Mouse (Mus musculus) neural tube, embryonic 10.5 days (tissue): ENCODE results near the gene Grid2.
A peak's percentile ranks its signal among the peaks of the same experiment; 100 is the strongest.

ENCODE experiments used
- DNase-seq: peaks from one replicate; pipeline ENCODE4 v3.0.0-alpha.2; 2017; ENCODE audit warnings: low spot score; ENCODE audit errors: extremely low spot score

Grid2 gene

GRCm38 (mm10) chr6:63609570-63609969, 353.9 kb downstream of the Grid2 start:
- no peak for DNase-seq

GRCm38 (mm10) chr6:63635970-63636369, 380.3 kb downstream of the Grid2 start:
- no peak for DNase-seq

- no peak for DNase-seq
Measured at GRCm38 (mm10) chr6:63659423-63659822, 403.7 kb downstream of the Grid2 start.

GRCm38 (mm10) chr6:63685689-63686088, 430.0 kb downstream of the Grid2 start:
- no peak for DNase-seq

DNA sequence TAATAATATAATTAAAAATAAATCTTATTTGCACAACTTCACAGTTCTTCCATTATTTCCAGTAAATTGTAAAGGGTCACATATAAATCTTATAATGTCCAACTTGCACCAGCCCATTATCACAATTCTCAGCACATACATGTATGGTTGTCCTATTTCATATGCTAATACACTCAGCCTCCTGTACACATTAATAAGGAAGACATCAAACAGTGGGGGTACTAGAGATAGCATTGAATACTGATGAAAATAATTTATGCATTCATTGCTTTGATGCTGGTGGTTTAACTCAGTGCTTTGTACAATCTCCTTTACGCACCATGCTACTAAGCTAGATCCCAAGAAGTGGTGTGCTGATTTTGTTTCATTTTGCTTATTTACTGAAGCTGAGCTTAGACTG, 446.0 kb downstream of the Grid2 start:
- DNase-seq, result no peak

DNA sequence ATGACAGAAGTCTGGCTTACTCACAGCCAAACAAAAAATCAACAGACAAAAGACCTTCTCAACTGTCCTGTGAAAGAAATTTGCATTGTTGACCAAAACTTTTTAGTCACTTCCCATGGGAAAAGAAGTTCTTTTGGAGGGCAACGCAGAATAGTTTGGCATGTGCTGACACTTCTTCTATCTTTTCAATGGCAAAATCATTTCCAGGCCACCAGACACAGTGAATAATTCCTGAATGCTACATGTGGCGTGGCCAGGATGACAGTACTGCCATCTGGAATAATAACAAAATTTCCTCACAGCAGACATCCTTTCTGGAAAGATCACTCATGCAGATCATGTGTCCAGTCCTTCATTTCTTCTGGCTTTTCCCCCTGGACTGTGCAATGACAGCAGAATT, 478.1 kb downstream of the Grid2 start:
- no peak for DNase-seq

DNA sequence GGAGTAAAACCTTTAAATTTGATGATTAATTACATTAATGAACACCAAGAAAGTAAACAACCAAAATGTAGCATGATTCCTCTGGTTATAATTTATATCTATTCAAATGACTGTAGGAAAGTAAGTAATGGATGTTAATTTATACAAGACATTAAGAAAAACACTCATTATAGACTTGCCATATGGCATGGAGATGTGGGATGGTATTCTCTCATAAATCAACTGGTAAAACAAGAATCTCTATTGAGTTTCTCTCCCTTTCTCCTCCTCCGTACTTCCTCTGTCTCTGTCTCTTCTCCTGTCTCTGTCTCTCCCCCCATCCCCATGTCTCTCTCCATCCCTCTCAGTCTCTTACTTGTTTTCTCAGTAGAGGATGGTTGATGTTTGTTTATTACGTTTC, 506.9 kb downstream of the Grid2 start:
- DNase-seq, result no peak

- DNase-seq, result no peak
Measured at GRCm38 (mm10) chr6:63794679-63795078, 539.0 kb downstream of the Grid2 start.

GRCm38 (mm10) chr6:63820236-63820635, 564.6 kb downstream of the Grid2 start:
- no peak for DNase-seq

DNA sequence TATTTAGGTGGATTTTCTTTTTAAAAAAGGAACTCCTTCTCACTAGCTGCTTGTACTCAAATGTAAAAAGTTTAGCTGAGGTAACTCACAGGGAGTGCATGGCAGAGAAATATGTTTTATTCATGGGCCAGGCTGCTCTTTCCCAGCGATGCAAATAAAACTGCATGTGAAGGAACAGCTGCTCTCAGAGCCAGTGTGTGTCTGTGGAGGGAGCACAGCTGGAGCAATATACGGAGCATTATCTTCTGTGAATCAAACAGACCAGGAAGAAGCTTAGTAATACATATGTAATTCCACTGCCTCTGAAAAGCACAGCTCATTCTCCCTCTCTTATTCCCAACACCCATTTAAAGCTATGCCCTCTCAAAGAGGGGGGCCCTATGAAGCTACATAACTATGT, 607.0 kb downstream of the Grid2 start:
- DNase-seq, result no peak

DNA sequence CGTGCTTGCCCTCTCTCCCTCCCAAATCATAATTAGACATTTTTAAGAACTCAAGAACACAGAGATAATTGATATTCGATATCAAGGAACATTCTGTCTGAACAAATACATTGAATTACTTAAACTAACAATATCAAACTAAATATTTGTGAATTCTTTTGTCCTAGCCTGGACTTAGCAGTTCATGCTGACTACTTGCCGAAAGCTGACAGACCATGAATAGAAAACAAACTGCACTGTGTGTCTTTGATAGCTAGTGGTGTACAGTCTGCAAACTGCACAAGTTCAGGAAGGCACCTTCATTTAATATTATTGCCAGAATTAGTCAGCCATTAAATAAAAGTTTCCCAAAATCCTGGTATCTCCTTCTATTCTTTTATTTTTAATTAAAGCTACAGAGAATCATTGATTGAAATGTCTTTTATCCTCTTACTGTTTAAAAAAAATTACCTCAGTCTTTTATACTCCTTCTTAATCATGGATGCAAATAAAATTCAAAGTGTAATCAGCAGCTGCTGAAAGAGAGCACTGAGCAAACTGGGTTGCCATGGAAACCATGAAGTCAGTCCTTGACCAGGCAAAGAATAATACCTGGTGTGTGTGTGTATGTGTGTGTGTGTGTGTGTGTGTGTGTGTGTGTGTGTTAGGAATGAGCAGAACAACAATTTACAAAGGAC, 621.5 kb downstream of the Grid2 start:
- DNase-seq, result no peak

DNA sequence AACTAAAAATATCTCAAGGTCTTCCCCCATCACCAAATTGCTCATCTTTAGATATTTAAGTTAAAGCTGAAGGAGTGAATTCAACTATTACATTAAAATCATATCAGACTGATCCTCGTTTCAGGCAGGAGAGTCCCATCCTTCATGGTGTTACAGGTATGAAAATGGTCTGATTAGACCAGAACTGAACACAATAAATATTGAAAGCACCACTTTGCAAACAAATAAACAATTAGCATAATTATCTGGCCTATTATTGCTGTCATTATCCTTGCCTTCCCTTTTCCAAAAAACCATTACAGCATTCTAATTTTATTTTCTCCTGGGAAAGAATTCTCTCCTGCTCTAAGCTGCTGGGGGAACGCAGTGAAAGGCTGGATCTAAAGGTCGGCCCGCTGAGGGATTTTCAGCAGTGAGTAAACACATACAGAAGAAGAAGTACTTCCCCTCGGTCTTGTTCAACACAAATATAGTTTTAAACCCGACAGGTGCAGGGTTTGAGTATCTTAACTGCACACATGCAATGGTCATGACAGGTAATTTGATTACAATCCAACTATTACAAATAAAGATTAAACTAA, 622.2 kb downstream of the Grid2 start:
- no peak for DNase-seq

DNA sequence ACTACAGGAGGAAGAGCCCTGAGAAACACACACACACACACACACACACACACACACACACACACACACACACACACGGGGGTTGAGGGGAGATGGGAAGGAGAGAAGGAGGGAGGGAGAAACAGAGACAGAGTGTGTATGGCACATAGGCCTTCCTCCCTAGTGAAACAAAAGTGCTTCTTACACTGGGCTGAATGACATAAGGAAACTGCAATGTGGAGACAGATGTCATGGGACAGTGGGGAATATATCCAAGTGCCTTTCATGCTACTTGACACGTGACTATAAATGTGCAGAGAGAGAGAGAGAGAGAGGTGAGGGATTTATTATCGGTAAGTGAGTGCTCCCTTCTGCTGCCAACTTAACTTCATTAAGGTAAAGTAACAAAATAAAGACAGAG, 639.0 kb downstream of the Grid2 start:
- no peak for DNase-seq

DNA sequence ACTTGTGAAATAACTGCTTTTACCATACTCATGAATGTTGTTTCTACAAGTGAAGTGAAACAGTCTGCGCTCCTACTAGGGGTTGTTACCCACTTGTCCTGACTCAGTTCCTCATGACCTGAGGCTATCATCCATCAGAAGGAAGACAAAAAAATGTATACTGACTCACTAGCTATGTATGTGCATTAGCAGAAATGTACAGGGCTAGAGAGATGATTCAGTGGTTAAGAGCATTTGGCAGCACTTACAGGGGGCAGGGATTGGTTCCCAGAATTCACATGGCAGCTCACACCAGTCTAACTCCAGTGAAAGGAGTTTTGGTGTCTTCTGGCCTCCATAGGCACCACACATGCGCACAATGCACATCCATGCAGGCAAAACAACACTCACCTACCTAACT, 642.5 kb downstream of the Grid2 start:
- DNase-seq, result no peak

DNA sequence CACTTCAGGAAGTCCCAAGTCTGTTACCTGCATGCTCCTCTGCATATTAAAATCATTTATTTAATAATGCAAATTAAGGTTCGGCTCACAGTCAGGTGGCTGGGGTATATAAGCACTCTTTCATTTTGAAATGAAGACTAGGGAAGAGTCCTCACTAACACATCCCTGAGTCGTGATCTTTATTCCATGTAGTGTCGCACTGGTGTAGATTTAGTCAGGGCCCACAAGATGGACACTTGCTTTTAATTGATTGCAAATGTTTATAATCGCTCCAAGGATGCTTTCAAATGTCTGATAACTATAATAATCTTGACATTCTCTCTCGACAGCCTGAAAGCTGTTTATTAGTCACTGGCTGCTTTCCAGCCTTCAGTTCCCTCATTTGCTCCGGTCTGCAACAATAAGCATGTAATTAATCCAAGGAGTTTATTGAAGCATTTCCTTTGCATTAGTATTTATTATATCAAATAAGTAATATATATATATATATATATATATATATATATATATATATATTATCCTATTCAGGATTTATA, 661.4 kb downstream of the Grid2 start:
- DNase-seq, result no peak

DNA sequence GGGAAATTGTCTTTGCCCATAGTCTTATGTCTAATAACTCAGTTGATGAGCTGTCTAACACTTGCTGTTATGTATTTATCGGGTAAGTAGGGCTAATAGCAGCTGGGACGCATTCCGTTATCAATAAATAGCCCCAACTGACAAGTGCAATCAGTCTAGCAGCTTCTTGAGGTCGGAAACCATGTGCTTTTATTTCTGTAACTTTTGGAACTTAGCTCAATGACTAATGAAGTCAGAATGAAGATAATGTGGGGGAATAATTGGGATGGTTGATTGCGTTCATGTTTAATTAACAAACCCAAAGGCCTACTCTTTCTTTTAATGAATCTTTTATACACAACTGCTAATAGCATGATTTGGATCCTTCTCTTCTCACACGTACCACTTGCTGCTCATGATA, 666.3 kb downstream of the Grid2 start:
- DNase-seq, result no peak

DNA sequence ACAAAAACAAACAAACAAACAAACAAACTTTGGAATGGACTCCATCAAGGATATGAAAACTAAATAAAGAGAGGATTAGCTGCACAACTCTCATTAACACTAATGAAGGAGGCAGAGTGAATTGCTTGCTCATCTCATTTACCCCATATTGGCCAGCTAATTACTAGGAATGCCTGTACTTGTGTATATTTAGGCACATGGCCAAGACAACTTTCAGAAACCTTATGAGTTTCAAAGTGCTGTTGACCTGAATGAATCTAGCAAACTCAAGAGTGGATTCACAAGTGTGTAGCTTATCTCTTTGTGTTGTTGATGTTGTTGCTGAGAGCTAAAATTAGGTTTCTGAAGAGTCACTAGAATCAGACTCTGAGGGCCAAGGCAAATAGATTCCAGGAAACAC, 675.5 kb downstream of the Grid2 start:
- no peak for DNase-seq

GRCm38 (mm10) chr6:63946721-63947120, 691.0 kb downstream of the Grid2 start:
- no peak for DNase-seq

- DNase-seq, result peak; percentile 25
Measured at GRCm38 (mm10) chr6:63963789-63964188, 708.1 kb downstream of the Grid2 start.

DNA sequence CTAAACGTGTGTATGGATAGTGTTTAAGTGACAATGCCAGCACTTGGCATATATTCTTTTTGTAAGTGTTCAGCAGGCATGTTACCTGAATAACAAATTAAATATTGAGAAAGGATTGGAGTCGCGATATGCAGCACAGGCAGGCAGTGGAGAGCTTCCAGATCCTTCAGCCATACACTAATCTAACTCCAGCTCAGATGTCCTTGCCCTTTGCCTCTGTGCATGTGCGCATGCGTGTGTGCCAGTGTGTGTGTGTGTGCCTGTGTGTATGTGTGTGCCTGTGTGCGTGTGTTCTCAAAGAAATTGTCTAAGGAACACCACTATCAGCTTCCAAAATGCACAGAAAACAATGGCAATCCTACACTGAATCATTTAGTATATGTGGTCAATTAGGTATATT, 708.6 kb downstream of the Grid2 start:
- DNase-seq, result no peak

- no peak for DNase-seq
Measured at GRCm38 (mm10) chr6:63964735-63965134, 709.1 kb downstream of the Grid2 start.

GRCm38 (mm10) chr6:64046084-64046483, 790.4 kb downstream of the Grid2 start:
- no peak for DNase-seq

DNA sequence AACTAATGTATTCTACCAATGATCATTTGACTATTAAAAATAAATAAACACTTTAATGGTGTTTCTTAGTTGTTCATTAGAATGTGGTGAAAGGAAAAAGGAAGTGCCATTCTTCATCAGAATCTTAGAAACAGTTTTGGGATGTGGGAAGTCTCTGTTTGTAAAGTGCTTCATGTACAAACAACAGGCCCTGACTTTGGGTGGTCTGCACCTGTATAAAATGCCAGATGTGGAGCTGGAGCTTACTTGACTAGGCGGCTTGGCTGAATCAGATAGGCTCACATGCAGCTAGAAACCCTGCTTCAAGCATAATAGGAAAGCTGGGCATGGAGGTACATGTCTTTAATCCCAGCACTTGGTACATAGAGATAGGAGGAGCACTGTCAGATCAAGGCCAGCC, 791.1 kb downstream of the Grid2 start:
- DNase-seq, result no peak
